Mouse (Mus musculus) heart, embryonic 11.5 days (tissue): Measurements from ENCODE around the gene Orai3. TPM values are rescaled to one million over a fixed set of nuclear protein-coding genes. Genes with fewer than 3 reads are reported as not detected.
"Not testable (repeated sequence)": the region's sequence is repeated elsewhere in the genome, so short reads cannot be mapped to it uniquely, and the experiment has no call there.

Source experiments
- ATAC-seq: fragments of 200-750 bp; cut with Nextera tagmentation; replicated peaks from 2 replicates; pipeline ENCODE4 v1.8.0; 2017; ENCODE audit warnings: moderate library complexity; ENCODE audit not compliant: insufficient number of reproducible peaks, low FRiP score, low TSS enrichment
- H3K27ac ChIP-seq: fragments of 300-500 bp; sonication (generic); 2 replicates; pipeline ENCODE4 v1.5.1; 2014; ENCODE audit warnings: mild to moderate bottlenecking, low read depth, low read length
- H3K27me3 ChIP-seq: fragments of 300-500 bp; sonication (generic); 2 replicates; pipeline ENCODE4 v1.6.1; 2014; ENCODE audit warnings: mild to moderate bottlenecking, low read length, mixed read lengths; ENCODE audit not compliant: control insufficient read depth, insufficient read depth
- H3K36me3 ChIP-seq: fragments of 300-500 bp; sonication (generic); 2 replicates; pipeline ENCODE4 v1.6.1; 2014; ENCODE audit warnings: mild to moderate bottlenecking, low read length, moderate library complexity, mixed read lengths; ENCODE audit not compliant: control insufficient read depth, insufficient read depth
- H3K4me1 ChIP-seq: fragments of 300-500 bp; sonication (generic); 2 replicates; pipeline ENCODE4 v1.6.1; 2014; ENCODE audit warnings: low read length; ENCODE audit not compliant: control insufficient read depth, insufficient read depth
- H3K4me2 ChIP-seq: fragments of 300-500 bp; sonication (generic); 2 replicates; pipeline ENCODE4 v1.6.1; 2014; ENCODE audit warnings: mild to moderate bottlenecking, moderate library complexity
- H3K4me3 ChIP-seq: fragments of 300-500 bp; sonication (generic); 2 replicates; pipeline ENCODE4 v1.5.1; 2014; ENCODE audit warnings: low read depth, low read length
- H3K9ac ChIP-seq: fragments of 300-500 bp; sonication (generic); 2 replicates; pipeline ENCODE4 v1.6.1; 2014; ENCODE audit warnings: mild to moderate bottlenecking, low read depth, low read length, moderate library complexity
- H3K9me3 ChIP-seq: fragments of 300-500 bp; sonication (generic); replicated peaks from 2 replicates; pipeline ENCODE4 v1.6.1; 2016; ENCODE audit warnings: low read length; ENCODE audit not compliant: control insufficient read depth
- WGBS: fragments of 180-500 bp; shearing (Covaris S2); extraction: QIAGEN DNeasy Blood & Tissue Kit; methylation state at CpG from one replicate; pipeline ENCODE4 v1.1.7; 2014; ENCODE audit not compliant: insufficient replicate concordance; 5-methylcytosine and 5-hydroxymethylcytosine counted together
- polyA plus RNA-seq: library from polyadenylated mRNA; unstranded; fragments of >200 nt; fragmentation: Nextera tagmentation; extraction: Ambion mirVana; gene quantifications from 2 replicates; pipeline ENCODE4 v1.2.1, GENCODE M21; 2014

The Orai3 gene
- polyA plus RNA-seq, 1 experiment from 2014 or later: 14.5 TPM

GRCm38 (mm10) chr7:127773664-127774384 is 4.2 kb downstream of the Orai3 start:
- H3K9me3 ChIP-seq: no peaks in the 10 kb centered on the region
- no peak overlapping the region for H3K9ac ChIP-seq
- WGBS: 41% methylated on average over 9 of the region's 9 CpGs
- no peak overlapping the region for H3K27ac ChIP-seq
- peaks cover 30% of the 10 kb centered on the region for H3K4me1 ChIP-seq
- no peak for ATAC-seq
- no peaks in the 10 kb centered on the region; the same call in 1 of the 2 replicates for H3K36me3 ChIP-seq
- H3K4me3 ChIP-seq: no peak overlapping the region
- H3K4me2 ChIP-seq: no peak overlapping the region
- no peaks in the 10 kb centered on the region for H3K27me3 ChIP-seq

- ATAC-seq, H3K9me3 ChIP-seq, H3K36me3 ChIP-seq, H3K27me3 ChIP-seq: not testable (repeated sequence)
- H3K9ac ChIP-seq: peak overlapping the region; percentile 88
- peak overlapping the region; percentile 84 for H3K4me2 ChIP-seq
- peak overlapping the region; percentile 99 for H3K27ac ChIP-seq
- peak overlapping the region; percentile 93 for H3K4me3 ChIP-seq
- H3K4me1 ChIP-seq: peaks cover 13% of the 10 kb centered on the region
- 74% methylated on average over 7 of the region's 7 CpGs for WGBS
These were observed 6.2 kb downstream of the Orai3 start for GRCm38 (mm10) chr7:127775837-127776236.

- ATAC-seq: peak; percentile 50; the same call in 1 of the 2 replicates
- Histone ChIP-seq H3K36me3 (peaks cover 12% of the 10 kb centered on the region), H3K27ac (peak within 1 kb of the TSS; percentile 99), H3K4me2 (peak within 1 kb of the TSS; percentile 84), H3K9me3 (no peaks in the 10 kb centered on the region), H3K9ac (peak within 1 kb of the TSS; percentile 88), H3K27me3 (no peaks in the 10 kb centered on the region), H3K4me1 (0 out of 2 replicates have a peak, but pooled peaks cover 11% of the 10 kb centered on the region), H3K4me3 (peak within 1 kb of the TSS; percentile 93)
- WGBS: under 1% methylated on average over 23 of the region's 23 CpGs
These were observed 6.8 kb downstream of the Orai3 start, which contains the start of gene Setd1a for GRCm38 (mm10) chr7:127776426-127776825. TSS of gene Setd1a (plus strand) at chr7:127776670.

- Histone ChIP-seq H3K4me2 (peak overlapping the region; percentile 84), H3K36me3 (peaks cover 12% of the 10 kb centered on the region), H3K9me3 (no peaks in the 10 kb centered on the region), H3K4me3 (peak overlapping the region; percentile 93), H3K4me1 (0 out of 2 replicates have a peak, but pooled peaks cover 11% of the 10 kb centered on the region), H3K27me3 (no peaks in the 10 kb centered on the region), H3K9ac (peak overlapping the region; percentile 88), H3K27ac (peak overlapping the region; percentile 99)
- under 1% methylated on average over 68 of the region's 70 CpGs for WGBS
- peak; percentile 88 for ATAC-seq
These were observed 7.4 kb downstream of the Orai3 start for GRCm38 (mm10) chr7:127776878-127777473.

- 3% methylated on average over 53 of the region's 66 CpGs for WGBS
- ATAC-seq: peak; percentile 58
- 0 out of 2 replicates have a peak, but pooled peaks cover 11% of the 10 kb centered on the region for H3K4me1 ChIP-seq
- H3K27me3 ChIP-seq: no peaks in the 10 kb centered on the region
- H3K36me3 ChIP-seq: peaks cover 14% of the 10 kb centered on the region
- peak overlapping the region; percentile 88 for H3K9ac ChIP-seq
- H3K4me2 ChIP-seq: peak overlapping the region; percentile 84
- H3K4me3 ChIP-seq: peak overlapping the region; percentile 93
- peak overlapping the region; percentile 99 for H3K27ac ChIP-seq
- no peaks in the 10 kb centered on the region for H3K9me3 ChIP-seq
These were observed 8.1 kb downstream of the Orai3 start for GRCm38 (mm10) chr7:127777474-127778266.

- Histone ChIP-seq H3K4me3 (peak overlapping the region; percentile 93), H3K27ac (no peak overlapping the region), H3K4me2 (peak overlapping the region; percentile 84), H3K36me3 (peaks cover 15% of the 10 kb centered on the region), H3K9ac (peak overlapping the region; percentile 88), H3K4me1 (0 out of 2 replicates have a peak, but pooled peaks cover 11% of the 10 kb centered on the region), H3K27me3 (no peaks in the 10 kb centered on the region), H3K9me3 (no peaks in the 10 kb centered on the region)
- ATAC-seq: no peak
- WGBS: 69% methylated on average over 4 of the region's 4 CpGs
These were observed 8.7 kb downstream of the Orai3 start for GRCm38 (mm10) chr7:127778350-127778749.

- no peak within 1 kb of the TSS for H3K4me3 ChIP-seq
- over 99% methylated on average over 7 of the region's 7 CpGs for WGBS
- ATAC-seq: no peak
- H3K9me3 ChIP-seq: no peaks in the 10 kb centered on the region
- H3K4me1 ChIP-seq: no peaks in the 10 kb centered on the region
- no peaks in the 10 kb centered on the region for H3K27me3 ChIP-seq
- no peak within 1 kb of the TSS for H3K27ac ChIP-seq
- no peak within 1 kb of the TSS for H3K4me2 ChIP-seq
- H3K36me3 ChIP-seq: peaks cover 43% of the 10 kb centered on the region
- no peak within 1 kb of the TSS for H3K9ac ChIP-seq
These were observed 15.7 kb downstream of the Orai3 start, which contains the start of gene Gm49388 for GRCm38 (mm10) chr7:127785308-127785707. TSS of gene Gm49388 (plus strand) at chr7:127785608.
